Mouse (Mus musculus) heart, adult 10 weeks (tissue): ENCODE results near the gene Itln1. TPM values are rescaled to one million over a fixed set of nuclear protein-coding genes. Genes with fewer than 3 reads are reported as not detected.

Experiments used
- polyA plus RNA-seq: library from polyadenylated mRNA; stranded (reverse); fragments of 350-450 nt; fragmentation: Illumina TruSeq; extraction: RNeasy Lipid Tissue Mini Kit (QIAGEN cat#74804); gene quantifications from one replicate; pipeline ENCODE4 v1.2.3, GENCODE M21; 2014; ENCODE audit warnings: low read depth, low replicate concordance

The Itln1 gene
- polyA plus RNA-seq = not detected

DNA sequence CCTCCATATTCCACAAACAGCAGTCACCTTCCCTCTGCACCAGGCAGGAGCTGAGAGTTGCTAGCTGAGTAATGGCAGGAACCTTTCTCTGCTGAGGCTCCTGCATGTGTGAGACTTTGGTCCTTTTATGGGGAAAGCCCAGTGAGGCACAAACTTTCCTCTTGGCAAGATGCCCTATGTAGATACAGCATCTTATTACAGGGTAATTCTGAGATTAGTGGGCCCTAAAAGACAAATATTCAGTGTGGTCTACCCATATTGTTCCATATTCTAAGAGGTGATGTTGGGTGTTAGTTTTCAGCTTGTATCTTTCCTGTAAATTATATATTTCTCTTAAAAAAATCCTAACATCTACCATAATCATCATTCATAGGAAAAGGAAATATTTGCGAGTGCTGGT, at the start of gene Itln1:
Gene Itln1, minus strand, starts transcription at position 101 of the 400 bp plus-strand sequence.

DNA sequence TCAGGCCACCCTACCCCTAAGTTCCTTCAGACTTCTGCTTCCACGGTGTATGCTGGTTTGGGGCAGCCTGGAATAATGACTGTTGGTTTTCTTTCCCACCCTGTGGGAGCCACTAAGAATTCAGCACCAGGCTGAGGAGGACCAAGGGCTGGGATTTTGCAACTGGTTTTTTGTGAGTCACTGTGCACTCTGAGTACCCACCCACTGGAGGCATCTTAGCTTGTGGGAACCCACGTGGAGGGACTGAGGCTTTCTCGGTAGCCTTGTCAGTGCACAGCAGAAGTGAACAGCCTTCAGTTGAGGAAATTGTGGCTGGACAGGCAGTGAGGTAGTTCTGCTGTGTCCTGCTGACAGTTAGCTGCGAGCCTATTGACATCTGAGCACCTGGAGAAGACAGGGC, 23.8 kb upstream of the Itln1 start, which contains the start of gene Cd244a:
Gene Cd244a, plus strand, starts transcription at position 296 of the 400 bp plus-strand sequence.

DNA sequence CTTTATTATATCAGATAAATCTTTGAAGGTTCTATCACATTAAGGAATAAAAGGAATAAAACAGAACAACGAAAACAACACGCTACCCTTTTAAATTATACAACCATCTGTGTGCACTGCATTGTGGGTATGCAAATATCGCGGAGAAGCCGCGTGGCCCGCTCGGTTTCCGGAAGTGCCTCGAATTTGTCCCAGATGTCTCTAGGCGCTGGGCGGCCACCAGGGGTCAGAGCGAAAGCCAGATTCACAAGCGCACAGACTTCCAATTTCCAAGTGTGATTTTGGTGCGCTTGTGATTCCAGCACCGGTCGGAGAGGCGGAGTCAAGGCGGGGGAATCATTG, 31.9 kb downstream of the Itln1 start, which contains the start of gene Alyref2:
Gene Alyref2, plus strand, starts transcription at position 229 of the 342 bp plus-strand sequence.

Other genes with a start within 250 kb of the Itln1 start
- 27.0 TPM for gene Usp21, start 247.3 kb downstream of the Itln1 start, polyA plus RNA-seq
- 94.8 TPM for gene Ufc1, start 240.3 kb downstream of the Itln1 start, polyA plus RNA-seq
- 29.9 TPM for gene Dedd, start 206.1 kb downstream of the Itln1 start, polyA plus RNA-seq
- gene Nit1, start 189.6 kb downstream of the Itln1 start, polyA plus RNA-seq = 45.2 TPM
- gene Pfdn2, start 189.6 kb downstream of the Itln1 start, polyA plus RNA-seq = 90.2 TPM
- not detected for gene Klhdc9, start 174.5 kb downstream of the Itln1 start, polyA plus RNA-seq
- gene Nectin4, start 165.2 kb downstream of the Itln1 start, polyA plus RNA-seq = 0.47 TPM
- 3.0 TPM for gene Arhgap30, start 146.3 kb downstream of the Itln1 start, polyA plus RNA-seq
- gene Usf1, start 124.0 kb downstream of the Itln1 start, polyA plus RNA-seq = 34.5 TPM
- 3.4 TPM for gene Tstd1, start 116.4 kb downstream of the Itln1 start, polyA plus RNA-seq
- 41.0 TPM for gene F11r, start 97.8 kb downstream of the Itln1 start, polyA plus RNA-seq
- gene Alyref2, start 31.8 kb downstream of the Itln1 start, polyA plus RNA-seq = 3.7 TPM
- gene Cd244a, start 23.9 kb upstream of the Itln1 start, polyA plus RNA-seq = 0.45 TPM
- 0.29 TPM for gene Ly9, start 72.1 kb upstream of the Itln1 start, polyA plus RNA-seq
- gene Slamf7, start 117.7 kb upstream of the Itln1 start, polyA plus RNA-seq = 0.42 TPM
- gene Cd48, start 146.7 kb upstream of the Itln1 start, polyA plus RNA-seq = 3.3 TPM
- gene Slamf1, start 231.8 kb upstream of the Itln1 start, polyA plus RNA-seq = 0.31 TPM